Mouse (Mus musculus): Measurements from ENCODE around the gene Tspan2.

DNA sequence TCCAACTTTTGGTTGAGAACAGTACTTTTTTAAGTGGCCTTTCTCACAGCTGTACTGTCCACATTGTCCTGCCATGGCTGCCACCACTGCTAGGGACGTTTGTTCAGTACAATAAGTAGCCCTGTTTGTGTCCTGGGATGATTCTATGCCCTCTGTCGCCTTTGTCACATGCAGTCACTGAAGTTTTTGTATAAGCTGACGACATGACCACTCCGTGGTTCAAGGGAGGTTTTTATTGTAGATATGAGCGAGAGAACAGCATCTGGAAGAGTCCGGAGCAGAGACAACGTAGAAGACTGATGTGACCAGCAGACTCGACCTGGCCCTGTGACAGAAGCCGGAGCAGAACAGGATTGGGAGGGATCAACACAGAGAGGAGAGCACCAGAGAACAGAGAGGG lies 25.7 kb upstream of the Tspan2 start:
- no peak for TF ChIP-seq CTCF (IDR thresholded peaks at IDR 0.05; ENCODE audit: insufficient read depth, low read depth, low read length)
- no peak for TF ChIP-seq POLR2A (IDR thresholded peaks at IDR 0.05; ENCODE audit: insufficient read depth, low read depth, low read length)

Measured in olfactory bulb, adult 2 months (tissue).